ENCODE assay signal across 9 mouse cellular contexts in genomic region chr19:24735484-24736128, GRCm38 (mm10).
DNase-seq lines count a peak whose midpoint lies in the region; ATAC-seq and TF ChIP-seq lines count a peak whose summit lies in the region.
"Had no signal": no experiment of that assay in that cellular context is flagged by ENCODE, and none has a peak within 500 bp of the region (broad histone marks: within the 10 kb centered on the region; RNA-seq: fewer than 3 reads in every experiment).

No protein-coding gene starts in this region.

- DNase-seq in layer of hippocampus, adult 2 months (ENCODE audit: low spot score in 2 of 2): no peak
- DNase-seq in layer of hippocampus, postnatal 36 days: no peak
- peak; percentile 54 for DNase-seq in gastrocnemius, adult 2 months
- no peak for DNase-seq in frontal cortex, postnatal 14 days (ENCODE audit: low spot score in 2 of 2)
- no peak for DNase-seq in natural killer cell, adult 2 months (ENCODE audit: low spot score in 2 of 2)

- no peak overlapping the region for H3K4me2 ChIP-seq in intestine, embryonic 15.5 days (replicated peaks)
- H3K4me2 ChIP-seq: hindbrain, embryonic 15.5 days had no signal

- peak; percentile 49; the same call in 1 of the 2 replicates for ATAC-seq in intestine, embryonic 15.5 days
- ATAC-seq in neutrophil, adult 5-6 weeks (ENCODE audit: extremely low read depth, insufficient number of reproducible peaks, low FRiP score, poor library complexity, severe bottlenecking): peak; percentile 55; the same call in 1 of the 2 replicates

- no peak overlapping the region for H3K27ac ChIP-seq in layer of hippocampus, adult 2 months
- H3K27ac ChIP-seq in gastrocnemius, adult 2 months: peak overlapping the region; percentile 59
- 0 out of 2 replicates have a peak overlapping the region, but pooled peaks have one; percentile 40 for H3K27ac ChIP-seq in intestine, embryonic 15.5 days
- H3K27ac ChIP-seq: hindbrain, embryonic 15.5 days; macrophage had no signal

- no peak overlapping the region for H3K4me3 ChIP-seq in layer of hippocampus, adult 2 months
- no peak overlapping the region for H3K4me3 ChIP-seq in gastrocnemius, adult 2 months
- no peak overlapping the region for H3K4me3 ChIP-seq in intestine, embryonic 15.5 days (replicated peaks)
- H3K4me3 ChIP-seq: hindbrain, embryonic 15.5 days had no signal

- TF ChIP-seq CTCF in layer of hippocampus, adult 2 months (conservative IDR thresholded peaks at IDR 0.05): peak; percentile 28
- 0 out of 2 replicates have a peak, but pooled peaks have one; percentile 5 for TF ChIP-seq CTCF in gastrocnemius, adult 2 months (IDR thresholded peaks at IDR 0.05)

- H3K27me3 ChIP-seq in intestine, embryonic 15.5 days (replicated peaks): no peaks in the 10 kb centered on the region
- H3K27me3 ChIP-seq: hindbrain, embryonic 15.5 days had no signal

- H3K9me3 ChIP-seq in intestine, embryonic 15.5 days: no peaks in the 10 kb centered on the region
- H3K9me3 ChIP-seq: hindbrain, embryonic 15.5 days had no signal

- H3K36me3 ChIP-seq in intestine, embryonic 15.5 days: no peaks in the 10 kb centered on the region
- H3K36me3 ChIP-seq: hindbrain, embryonic 15.5 days had no signal

- intact Hi-C loops in gastrocnemius, adult 2 months (cut with DNase I): no loop called here

- 41% methylated on average over 6 of the region's 6 CpGs for WGBS in intestine, embryonic 15.5 days

- no peaks in the 10 kb centered on the region for H3K4me1 ChIP-seq in intestine, embryonic 15.5 days (replicated peaks)

- no peak overlapping the region for H3K9ac ChIP-seq in intestine, embryonic 15.5 days
- H3K9ac ChIP-seq: hindbrain, embryonic 15.5 days had no signal
